Mouse (Mus musculus): ENCODE results near the gene Fbxo21. TPM values are rescaled to one million over a fixed set of nuclear protein-coding genes. Genes with fewer than 3 reads are reported as not detected.

Fbxo21 gene
- polyA plus RNA-seq, 1 experiment from 2014 or later, result 43.6 TPM

DNA sequence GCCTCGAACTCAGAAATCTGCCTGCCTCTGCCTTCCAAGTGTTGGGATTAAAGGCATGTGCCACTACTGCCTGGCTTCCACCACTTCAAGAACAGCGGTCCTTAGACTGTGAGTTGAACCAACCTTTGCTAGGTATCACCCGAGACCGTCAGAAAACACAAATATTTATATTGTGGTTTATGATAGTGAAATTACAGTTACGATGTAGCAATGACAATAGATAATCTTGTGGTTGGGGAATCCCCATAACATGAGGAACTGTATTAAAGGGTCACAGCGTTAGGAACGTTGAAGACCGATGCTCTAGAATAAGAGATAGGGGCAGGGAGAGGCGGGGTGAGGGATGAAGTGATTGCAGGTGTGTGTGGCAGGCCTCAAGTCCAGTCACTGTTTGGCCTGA, 68.9 kb downstream of the Fbxo21 start:
- 91% methylated on average over 9 of the region's 9 CpGs for WGBS
- Histone ChIP-seq H3K27ac (replicated peaks; ENCODE audit: low read depth, low read length) (no peak overlapping the region), H3K36me3 (ENCODE audit: control insufficient read depth, insufficient read depth, low read length) (no peaks in the 10 kb centered on the region), H3K4me3 (ENCODE audit: low read depth, low read length) (no peak overlapping the region), H3K27me3 (replicated peaks; ENCODE audit: control insufficient read depth, insufficient read depth, low read length) (no peaks in the 10 kb centered on the region), H3K9ac (ENCODE audit: low read depth, low read length) (no peak overlapping the region), H3K4me1 (ENCODE audit: control insufficient read depth, insufficient read depth, low read length) (no peaks in the 10 kb centered on the region), H3K4me2 (ENCODE audit: low read depth, low read length) (no peak overlapping the region), H3K9me3 (ENCODE audit: control insufficient read depth, low read length) (no peaks in the 10 kb centered on the region)
- ATAC-seq (ENCODE audit: low read depth), result no peak
- no peak for DNase-seq (ENCODE audit: low spot score)

DNA sequence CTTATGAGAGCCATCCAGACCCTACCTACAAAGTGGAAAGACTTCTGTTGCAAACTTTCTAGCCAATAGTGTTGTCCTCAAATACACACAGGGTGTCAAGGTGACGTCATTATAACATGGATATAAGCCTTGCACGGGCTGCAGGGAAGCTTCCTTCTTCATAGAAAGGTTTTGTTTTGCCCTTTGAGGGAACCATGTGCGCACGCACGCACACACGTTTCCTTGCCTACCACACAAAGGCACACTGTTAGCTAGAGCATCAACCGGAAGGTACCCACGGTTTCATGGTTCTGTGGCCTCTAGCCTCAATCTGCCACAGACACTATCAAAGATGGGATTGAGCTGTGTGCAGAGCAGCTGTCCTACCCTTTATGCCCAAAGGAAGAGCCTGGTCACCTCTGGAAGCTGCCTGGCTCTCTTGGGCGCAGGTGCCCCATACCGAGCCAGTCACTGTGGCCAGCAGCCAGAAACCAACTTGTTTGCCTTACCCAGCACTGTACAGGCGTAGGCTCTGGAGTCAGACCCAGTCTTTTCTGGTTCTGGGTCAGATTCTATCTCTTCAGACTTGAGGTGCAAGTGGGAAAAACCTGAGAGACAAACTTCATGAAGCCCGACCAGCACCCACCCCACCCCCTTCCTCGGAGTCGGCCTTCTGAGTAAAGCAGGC, 70.7 kb downstream of the Fbxo21 start:
- H3K4me1 ChIP-seq (ENCODE audit: control insufficient read depth, insufficient read depth, low read length), result no peaks in the 10 kb centered on the region
- no peak overlapping the region for H3K4me3 ChIP-seq (ENCODE audit: low read depth, low read length)
- H3K27ac ChIP-seq (replicated peaks; ENCODE audit: low read depth, low read length), result no peak overlapping the region
- H3K9me3 ChIP-seq (ENCODE audit: control insufficient read depth, low read length), result no peaks in the 10 kb centered on the region
- no peaks in the 10 kb centered on the region for H3K36me3 ChIP-seq (ENCODE audit: control insufficient read depth, insufficient read depth, low read length)
- WGBS, result 85% methylated on average over 14 of the region's 14 CpGs
- ATAC-seq (ENCODE audit: low read depth), result no peak
- H3K27me3 ChIP-seq (replicated peaks; ENCODE audit: control insufficient read depth, insufficient read depth, low read length), result no peaks in the 10 kb centered on the region
- DNase-seq (ENCODE audit: low spot score), result no peak
- H3K4me2 ChIP-seq (ENCODE audit: low read depth, low read length), result no peak overlapping the region
- no peak overlapping the region for H3K9ac ChIP-seq (ENCODE audit: low read depth, low read length)

DNA sequence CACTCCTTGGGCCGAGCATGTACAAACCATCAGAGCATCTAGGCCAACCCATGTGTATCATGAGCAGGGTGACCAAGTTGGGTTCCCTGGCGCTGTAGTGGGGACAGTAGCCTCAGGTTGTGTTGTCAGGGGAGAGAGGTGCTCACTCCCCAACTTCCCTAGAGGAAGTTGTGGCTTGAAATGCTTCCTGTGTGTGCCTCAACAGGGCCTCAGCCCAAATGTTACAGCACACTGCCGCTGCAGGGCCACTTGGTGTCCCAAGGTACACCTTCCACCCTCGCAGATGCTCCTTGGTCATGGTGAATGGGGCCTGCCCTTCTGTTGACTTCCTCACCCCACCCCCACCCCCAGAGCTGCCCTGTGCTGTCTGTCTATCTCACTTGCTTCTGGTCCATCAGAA, 71.9 kb downstream of the Fbxo21 start:
- Histone ChIP-seq H3K36me3 (ENCODE audit: control insufficient read depth, insufficient read depth, low read length) (no peaks in the 10 kb centered on the region), H3K4me1 (ENCODE audit: control insufficient read depth, insufficient read depth, low read length) (no peaks in the 10 kb centered on the region), H3K27me3 (replicated peaks; ENCODE audit: control insufficient read depth, insufficient read depth, low read length) (no peaks in the 10 kb centered on the region), H3K9me3 (ENCODE audit: control insufficient read depth, low read length) (no peaks in the 10 kb centered on the region), H3K9ac (ENCODE audit: low read depth, low read length) (no peak overlapping the region), H3K4me3 (ENCODE audit: low read depth, low read length) (no peak overlapping the region), H3K4me2 (ENCODE audit: low read depth, low read length) (no peak overlapping the region), H3K27ac (replicated peaks; ENCODE audit: low read depth, low read length) (no peak overlapping the region)
- DNase-seq (ENCODE audit: low spot score) (no peak), ATAC-seq (ENCODE audit: low read depth) (no peak)
- 79% methylated on average over 4 of the region's 4 CpGs for WGBS

DNA sequence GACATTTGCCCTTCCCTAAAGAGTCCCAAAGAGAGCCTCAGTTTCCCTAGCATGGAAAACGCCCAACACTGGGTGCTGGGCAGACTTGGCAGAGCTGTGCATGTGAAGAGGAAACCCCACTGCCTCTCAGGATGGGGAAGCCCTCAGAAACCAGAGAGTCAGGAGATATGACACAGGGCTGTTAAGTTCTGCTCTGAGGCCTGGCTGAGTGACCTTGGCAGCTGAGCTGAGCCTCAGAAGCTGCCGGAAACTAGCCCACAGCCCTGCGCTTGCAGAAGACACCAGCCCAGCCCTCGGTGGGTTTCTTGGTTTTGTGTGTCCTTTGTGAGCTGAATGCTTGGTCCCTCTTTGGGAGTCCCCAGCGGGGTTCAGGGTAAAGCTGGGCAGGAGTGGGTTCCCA, 72.4 kb downstream of the Fbxo21 start:
- ATAC-seq (ENCODE audit: low read depth), result no peak
- Histone ChIP-seq H3K4me1 (ENCODE audit: control insufficient read depth, insufficient read depth, low read length) (no peaks in the 10 kb centered on the region), H3K4me2 (ENCODE audit: low read depth, low read length) (no peak overlapping the region), H3K9ac (ENCODE audit: low read depth, low read length) (no peak overlapping the region), H3K27me3 (replicated peaks; ENCODE audit: control insufficient read depth, insufficient read depth, low read length) (no peaks in the 10 kb centered on the region), H3K27ac (replicated peaks; ENCODE audit: low read depth, low read length) (no peak overlapping the region), H3K9me3 (ENCODE audit: control insufficient read depth, low read length) (no peaks in the 10 kb centered on the region), H3K36me3 (ENCODE audit: control insufficient read depth, insufficient read depth, low read length) (no peaks in the 10 kb centered on the region), H3K4me3 (ENCODE audit: low read depth, low read length) (no peak overlapping the region)
- DNase-seq (ENCODE audit: low spot score), result no peak
- WGBS, result 73% methylated on average over 5 of the region's 5 CpGs

DNA sequence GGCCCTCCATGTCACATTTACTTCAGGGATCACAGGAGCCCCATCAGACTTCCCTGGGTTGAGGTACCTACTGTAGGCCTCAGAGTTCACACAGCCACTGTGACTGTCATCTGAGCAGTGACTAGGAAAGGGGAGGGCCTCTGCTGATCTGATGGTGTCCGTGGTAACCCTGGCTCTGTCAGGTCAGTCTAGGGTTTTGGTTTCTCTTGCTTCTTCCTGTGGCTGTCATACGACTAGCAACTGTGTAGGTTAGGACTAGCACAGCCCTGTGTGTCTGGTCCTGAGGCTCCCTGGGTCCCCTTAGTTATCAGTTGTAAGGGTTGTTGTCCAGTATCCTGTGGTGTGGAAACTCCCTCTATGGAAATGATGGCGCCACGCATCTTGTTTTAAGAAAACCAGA, 74.2 kb downstream of the Fbxo21 start:
- H3K9me3 ChIP-seq (ENCODE audit: control insufficient read depth, low read length), result no peaks in the 10 kb centered on the region
- no peaks in the 10 kb centered on the region for H3K27me3 ChIP-seq (replicated peaks; ENCODE audit: control insufficient read depth, insufficient read depth, low read length)
- no peak overlapping the region for H3K9ac ChIP-seq (ENCODE audit: low read depth, low read length)
- H3K4me2 ChIP-seq (ENCODE audit: low read depth, low read length), result no peak overlapping the region
- no peak for DNase-seq (ENCODE audit: low spot score)
- no peak overlapping the region for H3K4me3 ChIP-seq (ENCODE audit: low read depth, low read length)
- WGBS, result 79% methylated on average over 4 of the region's 4 CpGs
- H3K4me1 ChIP-seq (ENCODE audit: control insufficient read depth, insufficient read depth, low read length), result no peaks in the 10 kb centered on the region
- H3K27ac ChIP-seq (replicated peaks; ENCODE audit: low read depth, low read length), result no peak overlapping the region
- ATAC-seq (ENCODE audit: low read depth), result no peak
- no peaks in the 10 kb centered on the region for H3K36me3 ChIP-seq (ENCODE audit: control insufficient read depth, insufficient read depth, low read length)

DNA sequence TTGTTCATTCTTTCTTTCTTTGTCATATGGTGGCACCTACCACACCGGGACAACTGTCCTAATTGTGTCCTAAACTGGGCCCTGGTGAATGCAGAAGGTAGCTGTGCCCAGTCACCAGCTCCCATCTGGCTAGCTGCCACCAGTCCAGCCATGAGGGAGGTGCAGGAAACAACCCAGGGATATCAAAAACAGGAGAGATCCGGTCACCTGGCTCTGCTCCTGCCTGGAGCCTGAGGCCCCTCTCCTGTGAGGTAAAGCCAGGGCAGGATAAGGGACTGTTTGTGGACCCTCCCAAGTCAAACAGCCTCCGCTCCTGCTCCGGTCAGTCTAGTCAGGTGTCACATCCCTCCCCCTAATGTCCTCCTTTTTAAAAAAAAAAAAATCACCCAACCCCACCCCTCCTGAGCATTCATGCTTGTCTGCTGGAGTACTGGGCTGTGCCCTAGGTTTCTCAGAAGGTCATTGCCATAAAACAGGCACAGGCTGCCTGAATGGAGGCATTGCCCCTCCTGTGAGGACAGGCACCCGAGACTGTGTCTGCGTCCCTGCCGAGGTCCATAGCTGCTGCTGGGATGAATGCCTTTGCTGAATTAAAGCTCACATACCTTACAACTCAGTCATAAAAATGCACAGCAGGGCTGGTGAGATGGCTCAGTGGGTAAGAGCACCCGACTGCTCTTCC, 75.6 kb downstream of the Fbxo21 start:
- Histone ChIP-seq H3K4me2 (ENCODE audit: low read depth, low read length) (no peak overlapping the region), H3K9ac (ENCODE audit: low read depth, low read length) (no peak overlapping the region), H3K27ac (replicated peaks; ENCODE audit: low read depth, low read length) (no peak overlapping the region), H3K9me3 (ENCODE audit: control insufficient read depth, low read length) (no peaks in the 10 kb centered on the region), H3K4me1 (ENCODE audit: control insufficient read depth, insufficient read depth, low read length) (no peaks in the 10 kb centered on the region), H3K4me3 (ENCODE audit: low read depth, low read length) (no peak overlapping the region), H3K27me3 (replicated peaks; ENCODE audit: control insufficient read depth, insufficient read depth, low read length) (no peaks in the 10 kb centered on the region), H3K36me3 (ENCODE audit: control insufficient read depth, insufficient read depth, low read length) (no peaks in the 10 kb centered on the region)
- DNase-seq (ENCODE audit: low spot score) (no peak), ATAC-seq (ENCODE audit: low read depth) (no peak)
- 78% methylated on average over 8 of the region's 8 CpGs for WGBS

DNA sequence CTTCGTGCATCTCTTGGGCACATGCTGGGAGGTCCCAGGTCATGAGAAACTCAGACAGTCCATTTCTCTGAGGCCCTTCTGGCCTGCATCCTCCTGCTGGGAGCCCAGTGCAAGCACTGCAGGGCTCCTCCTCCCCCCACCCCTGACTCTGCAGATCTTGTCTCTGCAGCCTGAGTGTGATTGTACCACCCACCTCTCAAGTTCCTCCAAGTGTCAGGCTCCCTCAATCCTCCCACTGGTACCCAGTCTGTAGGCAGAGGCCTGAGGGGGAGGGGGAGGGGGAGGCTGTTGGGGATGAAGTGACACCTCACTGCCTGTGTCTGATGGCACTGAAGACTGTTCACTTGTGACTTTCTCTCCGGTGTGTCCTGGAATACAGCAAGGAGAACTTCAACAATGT, 76.7 kb downstream of the Fbxo21 start:
- H3K4me3 ChIP-seq (ENCODE audit: low read depth, low read length), result no peak overlapping the region
- no peak overlapping the region for H3K4me2 ChIP-seq (ENCODE audit: low read depth, low read length)
- no peaks in the 10 kb centered on the region for H3K9me3 ChIP-seq (ENCODE audit: control insufficient read depth, low read length)
- H3K9ac ChIP-seq (ENCODE audit: low read depth, low read length), result no peak overlapping the region
- H3K36me3 ChIP-seq (ENCODE audit: control insufficient read depth, insufficient read depth, low read length), result no peaks in the 10 kb centered on the region
- DNase-seq (ENCODE audit: low spot score) (no peak), ATAC-seq (ENCODE audit: low read depth) (no peak)
- no peak overlapping the region for H3K27ac ChIP-seq (replicated peaks; ENCODE audit: low read depth, low read length)
- no peaks in the 10 kb centered on the region for H3K27me3 ChIP-seq (replicated peaks; ENCODE audit: control insufficient read depth, insufficient read depth, low read length)
- no peaks in the 10 kb centered on the region for H3K4me1 ChIP-seq (ENCODE audit: control insufficient read depth, insufficient read depth, low read length)
- WGBS, result 91% methylated on average over 2 of the region's 2 CpGs

DNA sequence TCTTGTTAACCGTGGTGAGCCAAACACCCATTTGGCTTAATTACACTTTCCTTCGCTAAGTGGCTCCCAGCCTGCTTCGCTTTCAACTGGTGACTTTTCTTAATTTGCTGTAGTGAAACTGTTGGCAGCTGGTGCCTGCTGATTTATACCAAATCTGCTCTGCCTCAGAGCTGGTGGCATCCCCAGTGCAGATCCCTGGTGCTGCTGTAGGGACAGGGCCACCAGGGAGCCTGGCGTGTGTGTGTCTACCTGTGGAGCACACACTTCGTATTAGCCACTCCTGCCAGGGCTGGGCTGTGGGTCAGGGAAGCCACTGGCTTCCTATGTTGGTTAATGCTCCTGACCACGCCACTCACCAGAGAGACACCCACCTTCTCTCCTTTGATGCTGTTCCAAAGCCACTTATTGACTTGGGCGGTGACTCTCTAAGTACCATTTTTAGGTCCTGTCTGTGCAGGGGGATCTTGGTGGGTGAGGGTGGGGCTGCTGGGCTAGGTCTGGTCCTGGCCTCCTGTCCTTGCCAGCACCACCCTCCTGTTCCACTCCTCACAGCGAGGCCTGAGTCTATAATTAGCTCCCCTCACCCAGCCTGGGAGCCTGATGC, 81.1 kb downstream of the Fbxo21 start:
- no peak for DNase-seq (ENCODE audit: low spot score)
- no peak overlapping the region for H3K27ac ChIP-seq (replicated peaks; ENCODE audit: low read depth, low read length)
- ATAC-seq (ENCODE audit: low read depth), result peak; percentile 16; the same call in 1 of the 2 replicates
- H3K36me3 ChIP-seq (ENCODE audit: control insufficient read depth, insufficient read depth, low read length), result no peaks in the 10 kb centered on the region
- H3K4me2 ChIP-seq (ENCODE audit: low read depth, low read length), result no peak overlapping the region
- H3K4me3 ChIP-seq (ENCODE audit: low read depth, low read length), result no peak overlapping the region
- WGBS, result 37% methylated on average over 8 of the region's 8 CpGs
- no peaks in the 10 kb centered on the region for H3K27me3 ChIP-seq (replicated peaks; ENCODE audit: control insufficient read depth, insufficient read depth, low read length)
- no peaks in the 10 kb centered on the region for H3K9me3 ChIP-seq (ENCODE audit: control insufficient read depth, low read length)
- H3K4me1 ChIP-seq (ENCODE audit: control insufficient read depth, insufficient read depth, low read length), result no peaks in the 10 kb centered on the region
- H3K9ac ChIP-seq (ENCODE audit: low read depth, low read length), result no peak overlapping the region

DNA sequence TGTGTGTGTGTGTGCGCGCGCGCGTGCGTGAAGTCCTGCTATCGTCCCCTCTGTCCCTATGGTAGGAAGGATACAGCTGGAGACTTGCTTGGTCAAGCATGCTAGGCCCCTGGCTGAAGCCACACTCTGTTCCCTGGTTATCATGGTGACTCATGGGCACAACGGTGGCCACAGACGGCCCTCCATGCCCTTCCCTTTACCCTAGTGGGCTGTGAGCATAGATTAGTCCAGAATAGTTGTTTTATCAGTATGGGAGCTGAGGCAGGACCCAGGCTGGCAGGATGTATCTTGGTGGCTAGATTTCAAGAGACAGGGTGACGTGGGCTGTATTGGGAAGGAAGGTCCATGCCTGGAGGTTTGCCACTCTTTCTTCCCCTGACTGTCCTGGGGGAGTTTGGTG, 82.3 kb downstream of the Fbxo21 start:
- ATAC-seq (ENCODE audit: low read depth) (no peak), DNase-seq (ENCODE audit: low spot score) (no peak)
- no peaks in the 10 kb centered on the region for H3K9me3 ChIP-seq (ENCODE audit: control insufficient read depth, low read length)
- H3K4me3 ChIP-seq (ENCODE audit: low read depth, low read length), result no peak overlapping the region
- 90% methylated on average over 10 of the region's 10 CpGs for WGBS
- no peaks in the 10 kb centered on the region for H3K36me3 ChIP-seq (ENCODE audit: control insufficient read depth, insufficient read depth, low read length)
- no peaks in the 10 kb centered on the region for H3K27me3 ChIP-seq (replicated peaks; ENCODE audit: control insufficient read depth, insufficient read depth, low read length)
- H3K4me2 ChIP-seq (ENCODE audit: low read depth, low read length), result no peak overlapping the region
- H3K4me1 ChIP-seq (ENCODE audit: control insufficient read depth, insufficient read depth, low read length), result no peaks in the 10 kb centered on the region
- no peak overlapping the region for H3K9ac ChIP-seq (ENCODE audit: low read depth, low read length)
- H3K27ac ChIP-seq (replicated peaks; ENCODE audit: low read depth, low read length), result no peak overlapping the region

Measured in embryonic facial prominence, embryonic 14.5 days (tissue).